Mouse (Mus musculus) testis, postnatal 10 days (tissue): ENCODE measurements at regions not wholly inside any gene's neighbourhood (a gene's known extent, or its start where the extent isn't known, plus 50 kb on each side); places are given as distances from the start of the nearest gene placed in this dataset.

Source experiments
- DNase-seq: peaks from one replicate; pipeline ENCODE4 v3.0.0; 2021; ENCODE audit warnings: low spot score

DNA sequence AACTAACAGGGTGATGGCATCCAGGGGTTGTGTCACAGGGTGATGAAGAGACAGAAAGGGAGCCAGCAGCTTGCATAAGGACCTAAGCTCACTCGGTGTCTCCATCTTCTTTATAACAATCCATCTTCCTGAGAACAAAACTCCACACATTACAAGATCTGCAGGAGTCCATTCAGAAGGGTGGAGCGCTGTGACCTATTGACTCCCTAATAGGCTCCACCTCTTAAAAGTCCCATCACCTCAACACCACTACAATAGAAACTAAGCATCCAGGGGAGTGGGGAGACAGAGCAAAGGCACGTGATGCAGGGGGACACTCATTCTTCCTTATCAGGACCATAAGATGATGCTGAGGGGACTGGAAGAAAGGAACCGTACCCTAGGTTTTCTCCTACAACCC lies 224.5 kb upstream of the Irx5 start:
- DNase-seq = no peak

DNA sequence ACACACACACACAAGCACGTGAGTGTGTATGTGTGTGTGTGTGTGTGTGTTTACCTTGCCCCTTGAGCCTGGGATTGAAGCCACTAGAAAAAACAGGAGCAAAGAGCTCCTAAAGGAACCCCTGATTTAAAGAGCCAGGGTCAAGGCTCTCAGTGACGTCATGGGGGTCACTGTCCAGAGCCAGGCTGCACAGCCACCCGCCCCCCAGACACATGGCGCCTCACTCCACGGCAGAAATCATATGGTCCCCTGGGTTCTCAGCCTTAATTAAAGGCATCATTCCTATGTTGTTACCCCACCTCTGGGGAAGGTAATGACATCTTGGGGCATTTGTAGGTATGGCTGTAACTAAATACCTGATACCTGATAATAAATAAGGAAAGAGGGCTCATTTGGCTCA lies 224.9 kb upstream of the Irx5 start:
- no peak for DNase-seq

DNA sequence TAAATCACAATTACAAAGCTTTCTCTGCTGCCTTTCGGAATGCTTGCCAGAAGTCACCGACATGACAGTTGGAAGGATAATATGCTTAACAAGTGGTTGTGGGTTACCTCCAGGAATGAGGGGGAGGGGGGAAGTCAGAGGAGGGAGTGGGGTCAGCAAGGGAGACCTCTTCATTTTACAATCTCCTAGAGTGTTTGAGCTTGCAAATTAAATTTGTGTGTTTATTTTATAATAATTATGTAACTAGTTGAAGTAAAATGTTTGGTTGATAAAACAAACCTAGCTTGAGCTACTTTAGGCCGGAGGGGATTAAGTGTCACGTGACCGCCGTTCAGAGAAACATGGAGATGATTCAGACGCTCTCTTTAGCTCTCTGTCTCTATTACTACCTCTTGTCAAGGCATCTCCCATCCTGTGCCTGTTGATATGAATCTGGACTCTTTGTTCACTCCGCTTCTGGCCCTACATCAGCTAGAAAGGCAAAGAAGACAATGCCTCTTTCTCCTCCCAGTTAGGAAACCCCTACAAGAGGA lies 227.3 kb upstream of the Irx5 start:
- no peak for DNase-seq

DNA sequence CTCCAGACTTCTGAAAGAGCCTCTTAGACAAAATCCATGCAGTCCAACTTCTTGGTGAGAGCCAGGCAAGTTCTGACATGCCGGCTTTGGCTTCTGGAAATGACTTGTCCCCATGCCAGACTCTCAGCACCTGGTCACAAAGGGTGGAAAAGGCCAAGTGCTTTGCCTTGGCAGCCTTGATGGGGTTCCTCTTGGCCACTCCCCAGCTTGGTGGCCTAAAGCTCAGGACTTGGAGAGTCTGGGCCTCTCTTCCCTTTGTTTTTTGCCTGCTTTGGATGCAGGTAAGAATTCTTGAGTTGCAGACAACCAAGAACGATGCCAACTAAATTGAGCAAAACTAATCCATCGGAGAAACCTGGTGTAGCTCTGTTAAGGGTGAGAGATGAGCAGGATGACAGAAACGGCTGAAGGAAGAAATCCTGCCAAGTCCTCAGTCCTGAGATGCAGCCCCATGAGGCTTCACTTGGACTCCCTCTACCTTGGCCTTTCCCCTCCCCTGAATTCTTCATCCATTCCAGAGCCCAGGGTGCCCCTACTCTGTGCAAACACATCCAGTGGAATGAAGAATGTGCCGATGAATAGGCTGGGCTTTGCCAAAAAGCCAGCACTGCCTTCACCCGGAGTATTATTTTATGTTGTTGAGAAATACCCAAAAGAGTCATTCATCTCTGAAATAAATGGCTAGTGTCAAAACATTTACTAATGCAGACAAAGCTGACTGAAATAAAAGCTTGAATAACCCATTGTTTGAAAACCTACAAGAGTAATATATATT lies 228.0 kb upstream of the Irx5 start:
- DNase-seq = no peak

DNA sequence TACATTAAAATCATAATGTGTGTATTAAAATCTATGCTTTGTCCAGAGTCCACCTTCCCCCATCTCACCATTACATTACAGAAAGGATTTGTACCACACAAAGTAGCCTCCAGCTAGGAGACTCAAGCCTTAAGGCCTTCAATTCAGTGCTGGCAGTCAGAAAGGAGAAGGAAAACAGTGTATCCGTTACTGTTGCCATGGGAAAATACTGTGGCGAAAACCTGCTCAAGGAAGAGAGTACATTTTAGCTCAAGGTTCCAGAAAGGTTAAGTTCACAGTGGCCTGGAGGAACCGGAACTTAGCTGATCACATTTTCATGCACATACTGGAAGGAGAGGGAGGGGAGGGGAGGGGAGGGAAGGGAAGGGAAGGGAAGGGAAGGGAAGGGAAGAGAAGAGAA lies 231.8 kb upstream of the Irx5 start:
- DNase-seq = no peak

DNA sequence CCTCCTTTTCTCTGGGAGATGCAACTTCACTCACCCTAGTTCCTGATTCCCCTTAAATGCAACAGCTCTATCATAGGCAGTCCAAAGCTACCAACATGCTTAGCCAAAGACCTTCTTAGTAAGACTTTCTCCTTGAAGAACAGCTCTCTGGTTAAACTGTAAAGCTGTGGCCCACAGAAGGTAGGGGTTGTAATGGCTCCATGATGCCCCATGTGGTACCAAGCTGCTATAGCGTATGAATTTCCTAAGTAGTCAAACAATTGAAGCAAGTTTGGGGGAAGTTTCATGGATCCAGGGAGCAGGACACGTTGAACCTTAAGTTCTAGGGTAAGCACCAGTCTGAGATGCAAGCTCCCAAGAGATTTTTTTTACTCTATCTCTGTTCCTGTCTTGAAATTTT lies 236.1 kb upstream of the Irx5 start:
- no peak for DNase-seq

DNA sequence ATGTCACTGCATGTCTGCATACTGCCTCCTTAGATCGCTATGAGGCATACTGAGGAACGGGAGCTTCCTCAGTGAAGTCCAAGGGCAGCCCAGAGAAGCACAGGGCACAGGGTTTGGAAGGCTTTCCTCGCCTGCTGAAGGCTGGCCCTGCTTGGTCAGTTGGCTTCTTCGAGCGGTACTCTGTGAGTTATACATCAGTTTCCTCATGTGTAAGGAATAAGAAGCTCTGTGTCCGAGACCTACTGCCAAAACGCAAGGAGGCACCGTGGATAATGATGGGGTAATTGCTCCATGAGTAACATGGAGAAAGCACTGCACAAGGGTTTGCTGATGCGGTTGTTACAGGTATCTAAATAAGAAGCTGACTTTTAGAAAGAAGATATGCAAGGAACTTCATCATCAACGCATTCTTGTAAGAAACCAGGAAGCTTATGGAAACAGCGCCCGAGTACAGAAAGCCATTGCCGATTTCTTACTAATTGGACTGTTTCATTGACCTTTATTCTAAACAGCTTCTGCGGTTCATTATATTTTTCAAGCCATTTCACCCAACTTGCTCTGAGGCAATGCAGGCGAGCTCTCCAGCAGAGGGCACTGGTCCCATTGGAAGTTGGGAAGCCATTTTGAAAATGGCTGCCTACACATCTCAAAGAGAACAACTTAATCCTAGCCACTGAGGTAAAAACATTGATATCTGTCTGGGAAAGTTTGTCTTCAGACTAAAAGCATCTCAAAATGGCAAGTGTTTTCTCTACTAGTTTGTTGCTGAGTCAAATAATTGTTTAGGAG lies 241.8 kb upstream of the Irx5 start:
- no peak for DNase-seq

- DNase-seq = no peak
Observed at GRCm38 (mm10) chr8:92114311-92115275, 242.8 kb upstream of the Irx5 start.

DNA sequence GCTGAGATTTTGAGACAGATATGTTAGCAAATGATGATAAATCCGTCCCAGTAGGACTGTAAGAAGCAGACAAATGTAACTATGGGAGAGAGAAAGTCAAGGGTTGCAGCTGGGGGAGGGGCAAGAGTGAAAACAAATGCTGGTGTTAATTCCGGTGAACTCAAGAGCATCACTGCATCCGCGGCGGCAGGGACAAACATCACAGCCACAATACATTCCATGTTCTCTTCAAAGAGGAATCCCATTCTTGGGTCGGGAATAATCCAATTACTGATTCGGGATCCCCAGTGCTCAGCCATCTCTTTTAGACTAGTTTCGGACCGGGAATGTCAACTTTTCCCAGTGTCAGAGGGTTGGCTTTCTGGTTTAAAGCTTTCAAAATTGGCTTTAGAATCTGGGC lies 243.5 kb upstream of the Irx5 start:
- DNase-seq = no peak

DNA sequence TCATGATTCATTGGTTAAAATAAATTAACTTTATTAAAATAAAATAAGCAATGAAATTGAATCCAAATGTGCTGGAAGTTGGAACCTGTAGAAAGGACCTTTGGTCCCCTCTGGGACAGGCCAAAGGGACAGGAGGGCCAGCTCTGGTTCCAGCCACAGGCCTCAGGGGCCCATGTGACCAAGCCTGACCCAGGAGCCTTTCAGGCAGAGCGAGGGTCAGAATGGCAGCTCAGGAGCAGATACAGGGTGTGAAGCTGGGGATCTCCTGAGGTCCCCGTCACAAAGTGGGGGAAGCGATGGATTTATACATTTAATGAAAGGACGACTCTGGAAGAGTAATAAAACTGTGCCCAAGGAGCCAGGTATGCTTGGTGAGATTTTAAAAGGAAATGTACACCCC lies 244.0 kb upstream of the Irx5 start:
- no peak for DNase-seq

DNA sequence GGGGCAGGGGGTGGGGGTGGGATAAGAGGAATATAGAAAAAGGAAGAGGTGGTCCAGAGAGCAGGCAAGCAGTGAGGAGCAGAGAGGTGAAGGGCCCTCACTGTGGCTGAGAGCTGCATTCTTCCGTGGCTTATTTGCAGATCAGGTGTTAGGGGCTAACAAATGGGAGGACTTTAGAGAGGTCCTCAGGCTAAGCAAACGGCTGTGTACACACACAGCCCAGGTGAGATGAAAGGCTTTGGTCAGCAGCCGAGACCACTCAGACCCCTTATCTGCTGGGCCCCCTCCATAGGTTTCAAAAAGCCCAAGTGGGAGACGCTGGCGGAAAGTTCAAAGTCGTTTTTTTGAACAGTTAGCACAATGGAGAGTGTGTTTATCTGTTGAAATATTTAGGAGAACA lies 252.9 kb upstream of the Irx5 start:
- no peak for DNase-seq

DNA sequence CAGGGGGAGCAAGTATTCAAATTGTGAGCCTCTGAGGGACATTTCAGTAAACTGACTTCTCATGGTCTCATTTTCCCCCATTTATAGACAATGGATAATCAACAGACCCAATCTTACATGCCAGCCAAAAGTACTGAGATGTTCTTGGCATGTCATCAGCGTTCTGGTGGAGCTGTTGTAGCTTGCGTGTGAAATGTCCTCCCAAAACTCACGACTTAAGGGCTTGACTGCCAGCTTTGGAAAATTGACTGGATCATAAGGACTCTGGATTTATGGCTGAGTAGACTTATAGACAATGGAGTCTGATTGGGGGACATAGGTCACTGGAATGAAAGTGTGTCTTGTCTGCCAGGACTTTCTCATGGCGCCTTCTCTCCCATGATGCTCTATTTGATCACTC lies 254.9 kb upstream of the Irx5 start:
- DNase-seq = no peak

DNA sequence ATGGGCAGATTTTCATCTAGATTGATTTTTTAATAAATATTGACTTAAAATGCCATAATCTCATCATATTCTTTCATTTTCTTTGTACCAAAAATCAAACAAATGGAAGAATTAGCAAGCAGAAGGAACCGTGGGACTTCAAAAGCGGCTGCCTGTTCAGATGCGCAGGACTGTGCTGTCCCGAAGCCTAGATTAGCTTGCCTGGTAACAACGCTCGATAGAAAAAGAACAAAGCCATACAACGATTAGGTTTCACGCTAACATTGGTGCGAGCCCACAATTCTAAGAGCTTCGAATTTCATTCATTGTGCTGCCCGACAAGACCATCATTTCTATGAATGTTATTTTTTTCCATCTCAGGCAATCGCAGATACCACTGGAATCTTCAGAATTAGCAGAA lies 262.1 kb upstream of the Irx5 start:
- no peak for DNase-seq

GRCm38 (mm10) chr8:92084124-92084523 lies 273.3 kb upstream of the Irx5 start:
- no peak for DNase-seq

DNA sequence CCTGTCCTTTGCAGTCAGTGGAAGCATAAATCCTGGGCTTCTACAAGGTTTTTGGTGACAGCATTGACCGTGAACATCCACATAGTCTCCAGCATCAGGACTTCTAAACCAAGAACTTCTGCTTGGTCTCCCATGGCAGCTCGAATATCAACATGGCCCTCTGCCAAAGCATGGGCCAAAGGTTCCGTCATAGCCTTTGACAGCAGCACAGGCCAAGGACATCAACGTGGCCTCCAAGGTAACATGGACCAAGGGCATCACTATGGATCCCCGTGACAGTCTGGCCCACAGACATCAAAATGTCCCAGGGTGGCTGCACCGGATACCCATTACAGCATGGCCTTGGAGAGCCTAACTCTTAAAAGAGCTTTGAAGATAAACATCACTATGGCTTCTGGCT lies 275.5 kb upstream of the Irx5 start:
- no peak for DNase-seq

DNA sequence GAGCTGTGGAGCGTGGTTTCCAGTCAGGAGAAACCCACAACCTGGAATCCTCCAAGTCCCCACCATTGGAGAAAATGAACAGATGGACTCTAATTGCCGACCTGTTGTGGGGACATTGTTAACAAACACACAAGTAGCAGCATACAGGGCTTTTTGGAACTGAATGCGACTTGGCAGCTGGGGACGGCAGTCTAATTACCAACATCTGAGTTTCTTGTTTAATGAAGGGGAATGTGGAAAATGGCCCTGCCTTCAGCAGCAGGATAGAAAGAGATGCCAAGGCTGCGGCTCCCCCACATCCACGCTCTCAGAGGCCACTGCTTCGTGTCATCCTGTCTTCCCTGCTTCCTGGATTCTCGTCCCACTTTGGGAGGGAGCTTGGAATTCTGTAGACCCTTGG lies 276.6 kb upstream of the Irx5 start:
- no peak for DNase-seq

DNA sequence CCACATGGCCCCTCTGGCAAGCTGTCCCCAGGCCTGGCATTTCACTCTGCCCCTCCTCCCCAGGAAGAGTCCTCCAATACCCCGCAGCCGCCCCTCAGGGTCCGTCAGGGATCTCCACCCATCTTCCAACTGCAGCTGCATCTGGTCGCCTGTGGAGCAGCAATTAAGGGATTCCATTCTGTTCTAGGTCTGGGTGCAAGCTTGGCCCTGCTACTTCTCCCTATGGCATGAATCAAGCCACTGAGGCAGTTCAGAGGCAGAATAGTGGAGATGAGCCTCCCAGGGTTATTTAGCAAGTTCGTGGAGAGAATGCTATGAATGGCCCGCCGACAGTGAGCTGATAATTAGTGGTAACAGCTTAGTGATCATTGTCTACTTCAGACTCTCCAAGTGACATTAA lies 275.7 kb upstream of the Irx3 start:
- no peak for DNase-seq

GRCm38 (mm10) chr8:92072254-92072615 lies 270.4 kb upstream of the Irx3 start:
- DNase-seq = no peak

GRCm38 (mm10) chr8:92071305-92072253 lies 269.7 kb upstream of the Irx3 start:
- DNase-seq = no peak

DNA sequence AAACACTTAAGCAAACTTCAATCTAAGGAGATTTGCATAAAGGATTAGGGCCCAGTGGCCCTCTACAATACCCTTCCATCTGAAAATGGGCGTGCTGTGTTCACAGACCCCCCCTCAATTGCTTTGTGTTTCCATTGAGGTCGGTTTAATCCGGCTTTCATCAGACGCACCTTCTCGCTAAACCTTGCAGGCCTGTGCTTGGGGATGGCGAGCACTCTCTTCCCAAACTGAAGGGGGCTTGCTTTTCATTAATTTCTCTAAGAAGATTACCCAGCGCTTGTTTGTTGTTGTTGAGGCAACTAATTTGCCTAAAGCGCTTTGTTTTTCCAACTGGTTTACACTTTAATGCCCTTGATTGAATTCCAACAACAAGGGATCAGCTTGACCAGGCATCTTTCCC lies 268.8 kb upstream of the Irx3 start:
- DNase-seq = no peak

- no peak for DNase-seq
Observed at GRCm38 (mm10) chr8:92066435-92066834, 264.6 kb upstream of the Irx3 start.
